Mouse (Mus musculus): Measurements from ENCODE around the gene Anks3. TPM values are rescaled to one million over a fixed set of nuclear protein-coding genes. Genes with fewer than 3 reads are reported as not detected.

The Anks3 gene
- polyA plus RNA-seq, 1 experiment from 2014 or later = 54.5 TPM

DNA sequence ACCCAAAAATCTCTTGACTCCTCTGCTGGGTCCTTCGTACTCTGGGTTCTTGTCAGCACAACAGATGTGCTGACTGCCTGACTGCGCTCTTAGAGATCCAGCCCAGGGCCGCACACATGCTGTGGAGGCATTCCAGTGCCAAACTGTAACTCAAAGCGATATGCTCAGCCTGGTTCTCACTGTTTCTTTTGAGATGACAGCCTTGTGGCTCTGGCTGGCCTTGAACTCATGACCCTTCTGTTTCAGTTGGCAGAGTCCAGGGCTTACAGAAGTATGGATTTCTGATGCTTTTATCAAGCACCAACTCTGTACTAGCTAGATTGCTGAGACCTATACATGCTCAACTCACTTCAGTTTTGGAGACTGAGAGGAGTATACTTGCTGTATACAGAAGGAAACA is 29.3 kb upstream of the Anks3 start:
- Histone ChIP-seq H3K9me3 (replicated peaks) (no peaks in the 10 kb centered on the region), H3K27ac (replicated peaks) (no peak overlapping the region), H3K27me3 (ENCODE audit: low read depth, poor library complexity, severe bottlenecking) (no peaks in the 10 kb centered on the region), H3K4me3 (no peak overlapping the region), H3K36me3 (no peaks in the 10 kb centered on the region), H3K4me1 (no peaks in the 10 kb centered on the region)
- WGBS = 80% methylated on average over 4 of the region's 4 CpGs
- DNase-seq (ENCODE audit: low spot score) = no peak

DNA sequence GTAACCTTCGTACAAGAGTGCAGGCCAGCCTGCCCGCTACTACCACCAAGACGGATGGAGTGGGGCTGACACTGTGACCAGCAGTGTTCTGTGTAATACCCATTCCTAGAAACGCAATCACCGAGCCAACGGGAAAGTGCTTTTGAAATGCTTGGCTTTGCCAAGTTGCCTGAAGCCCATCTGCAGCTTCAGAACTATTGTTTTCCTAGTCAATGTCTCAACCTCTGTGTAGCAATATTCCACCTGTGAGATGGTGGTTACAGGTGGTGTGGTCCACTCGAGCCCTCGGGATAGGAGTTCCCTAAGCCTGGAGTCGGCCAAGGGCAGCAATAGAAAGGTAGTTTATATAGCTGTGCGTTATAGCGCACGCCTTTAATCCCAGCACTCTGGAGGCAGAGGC is 20.7 kb upstream of the Anks3 start:
- Histone ChIP-seq H3K4me1 (no peaks in the 10 kb centered on the region), H3K4me3 (no peak overlapping the region), H3K27me3 (ENCODE audit: low read depth, poor library complexity, severe bottlenecking) (no peaks in the 10 kb centered on the region), H3K27ac (replicated peaks) (no peak overlapping the region), H3K9me3 (replicated peaks) (no peaks in the 10 kb centered on the region), H3K36me3 (no peaks in the 10 kb centered on the region)
- DNase-seq (ENCODE audit: low spot score) = no peak
- WGBS = 90% methylated on average over 12 of the region's 12 CpGs

DNA sequence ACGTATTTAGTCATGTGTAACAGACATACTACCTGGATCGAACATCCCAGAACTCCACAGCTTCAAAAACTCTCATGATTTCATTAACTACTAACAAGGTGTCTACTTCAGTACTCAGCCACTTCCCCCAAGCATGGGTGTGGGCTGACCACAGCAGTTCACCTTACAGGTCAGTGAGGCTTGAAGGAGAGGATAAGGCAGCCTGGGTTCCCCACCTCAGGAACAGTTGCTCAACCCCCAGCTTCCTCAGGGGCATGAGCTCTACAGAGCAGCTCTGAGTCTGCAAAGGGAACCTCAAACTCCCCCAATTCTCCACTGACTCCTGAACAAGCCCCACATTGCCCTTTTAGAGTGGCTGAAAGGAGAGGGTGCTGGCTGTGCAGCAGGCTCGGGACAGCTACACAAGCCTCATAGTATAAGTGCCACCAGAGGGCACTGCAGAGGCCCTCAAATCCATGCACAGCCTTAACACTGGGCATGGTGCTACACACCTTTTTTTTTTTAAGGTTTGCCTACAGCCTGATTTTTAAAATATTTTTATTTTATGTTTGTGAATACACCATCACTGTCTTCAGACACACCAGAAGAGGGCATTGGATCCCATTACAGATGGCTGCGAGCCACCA is 15.9 kb upstream of the Anks3 start:
- Histone ChIP-seq H3K9me3 (replicated peaks) (no peaks in the 10 kb centered on the region), H3K36me3 (no peaks in the 10 kb centered on the region), H3K4me3 (no peak overlapping the region), H3K4me1 (no peaks in the 10 kb centered on the region), H3K27ac (replicated peaks) (no peak overlapping the region), H3K27me3 (ENCODE audit: low read depth, poor library complexity, severe bottlenecking) (no peaks in the 10 kb centered on the region)
- no peak for DNase-seq (ENCODE audit: low spot score)
- 80% methylated on average over 4 of the region's 4 CpGs for WGBS

DNA sequence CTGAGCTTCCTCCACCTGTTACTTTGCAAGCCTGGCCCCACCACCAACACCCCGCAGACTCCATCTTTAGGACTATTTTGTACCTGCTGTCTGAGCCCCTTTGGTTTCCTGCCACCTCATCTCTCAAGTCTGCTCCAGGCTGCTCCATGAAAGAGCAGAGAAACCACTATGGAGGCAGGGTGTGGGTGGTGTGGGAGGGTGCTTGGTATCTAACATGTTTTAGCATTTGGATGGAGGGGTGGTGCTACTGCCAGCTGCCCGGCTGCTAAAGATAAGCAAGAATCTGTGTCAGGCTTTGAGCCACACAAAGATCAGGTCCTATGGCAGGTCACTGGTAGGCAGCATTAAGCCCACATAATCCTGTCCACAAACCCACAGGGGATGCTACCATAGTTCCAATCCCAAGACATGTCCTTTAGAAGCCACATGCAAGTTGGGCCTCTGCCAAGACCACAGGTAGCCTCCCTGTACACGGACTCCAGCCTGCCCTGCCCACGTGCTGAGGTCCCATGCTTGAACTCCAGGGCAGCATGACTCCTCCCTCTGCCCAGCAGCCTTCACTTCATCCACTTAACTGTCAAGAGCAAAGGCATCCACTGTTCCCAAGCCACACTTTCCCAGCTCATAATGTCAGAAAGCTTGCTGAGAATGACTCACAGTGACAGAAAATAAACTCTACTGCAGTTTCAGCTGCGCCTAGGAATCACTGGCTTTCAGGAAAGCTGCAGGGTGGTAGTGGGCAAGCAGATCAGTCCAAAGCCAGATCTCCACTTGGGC is 14.5 kb upstream of the Anks3 start:
- H3K27me3 ChIP-seq (ENCODE audit: low read depth, poor library complexity, severe bottlenecking) = no peaks in the 10 kb centered on the region
- H3K4me3 ChIP-seq = no peak overlapping the region
- no peak for DNase-seq (ENCODE audit: low spot score)
- no peaks in the 10 kb centered on the region for H3K9me3 ChIP-seq (replicated peaks)
- no peak overlapping the region for H3K27ac ChIP-seq (replicated peaks)
- no peaks in the 10 kb centered on the region for H3K4me1 ChIP-seq
- no peaks in the 10 kb centered on the region for H3K36me3 ChIP-seq
- 69% methylated on average over 5 of the region's 5 CpGs for WGBS

DNA sequence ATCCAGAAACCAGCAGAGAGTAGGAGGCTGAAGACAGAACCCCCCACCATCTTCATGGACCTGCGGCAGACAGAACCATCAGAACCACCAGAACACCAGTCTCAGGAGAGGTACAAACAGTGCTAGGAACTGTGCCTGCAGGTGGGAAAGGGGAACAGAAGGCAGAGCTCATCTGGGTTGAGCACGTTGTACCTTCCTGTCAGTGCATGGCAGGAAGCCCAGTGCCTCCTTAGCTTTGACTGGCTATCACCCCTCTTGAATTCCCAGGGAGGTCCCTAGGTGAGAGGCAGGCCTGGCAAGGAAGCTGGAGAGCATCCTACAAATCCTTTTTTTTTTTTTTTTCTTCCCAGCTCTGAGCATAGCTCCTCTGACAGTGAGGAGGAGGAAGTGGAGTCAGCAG is 12.2 kb upstream of the Anks3 start:
- Histone ChIP-seq H3K27ac (replicated peaks) (no peak overlapping the region), H3K36me3 (no peaks in the 10 kb centered on the region; the same call in 1 of the 2 replicates), H3K27me3 (ENCODE audit: low read depth, poor library complexity, severe bottlenecking) (no peaks in the 10 kb centered on the region), H3K4me1 (no peaks in the 10 kb centered on the region), H3K9me3 (replicated peaks) (no peaks in the 10 kb centered on the region), H3K4me3 (no peak overlapping the region)
- WGBS = 81% methylated on average over 2 of the region's 2 CpGs
- DNase-seq (ENCODE audit: low spot score) = no peak

DNA sequence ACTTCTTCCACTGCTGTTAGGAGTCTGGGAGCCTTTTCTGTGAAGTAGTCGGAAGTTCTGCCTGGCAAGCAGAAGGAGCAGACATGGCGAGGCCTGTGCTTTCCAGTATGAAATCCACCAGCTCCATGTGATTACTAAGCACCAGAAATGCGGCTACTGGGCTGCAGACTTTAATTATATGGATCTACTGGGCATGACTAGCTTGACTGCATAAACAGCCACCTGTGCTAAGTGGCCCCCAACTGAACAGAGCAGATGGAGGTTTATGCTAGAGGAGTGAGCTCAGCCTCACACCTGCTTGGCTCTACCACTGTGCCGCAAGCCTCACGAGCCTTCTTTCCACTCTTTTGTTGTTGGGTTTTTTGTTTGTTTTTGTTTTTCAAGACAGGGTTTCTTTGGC is 10.5 kb upstream of the Anks3 start:
- Histone ChIP-seq H3K27me3 (ENCODE audit: low read depth, poor library complexity, severe bottlenecking) (no peaks in the 10 kb centered on the region), H3K4me1 (no peaks in the 10 kb centered on the region), H3K9me3 (replicated peaks) (no peaks in the 10 kb centered on the region), H3K4me3 (no peak overlapping the region), H3K27ac (replicated peaks) (no peak overlapping the region), H3K36me3 (peaks cover under 1% of the 10 kb centered on the region; the same call in 1 of the 2 replicates)
- 84% methylated on average over 5 of the region's 5 CpGs for WGBS
- DNase-seq (ENCODE audit: low spot score) = no peak

DNA sequence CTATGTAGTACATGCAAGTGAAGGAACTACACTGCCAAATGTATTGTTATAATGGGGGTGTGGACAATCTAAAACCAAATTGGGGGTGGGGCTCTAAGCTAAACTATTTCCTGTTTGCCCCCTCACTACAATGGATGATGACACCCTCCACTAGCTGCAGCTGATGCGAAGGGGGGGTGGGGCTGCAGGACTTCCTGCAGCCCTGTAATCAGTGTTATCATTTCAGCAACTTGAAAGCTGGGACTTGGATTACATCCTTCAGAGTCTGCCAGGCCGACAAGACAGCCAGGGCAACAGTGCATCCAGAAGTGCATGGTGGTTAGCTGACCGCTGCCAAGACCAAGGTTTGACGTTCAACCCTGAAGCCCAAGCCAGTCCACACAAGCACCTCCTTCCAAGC is 7.6 kb upstream of the Anks3 start:
- Histone ChIP-seq H3K27me3 (ENCODE audit: low read depth, poor library complexity, severe bottlenecking) (no peaks in the 10 kb centered on the region), H3K9me3 (replicated peaks) (no peaks in the 10 kb centered on the region), H3K4me1 (no peaks in the 10 kb centered on the region), H3K36me3 (peaks cover 9% of the 10 kb centered on the region), H3K27ac (replicated peaks) (no peak overlapping the region), H3K4me3 (no peak overlapping the region)
- WGBS = 90% methylated on average over 4 of the region's 4 CpGs
- DNase-seq (ENCODE audit: low spot score) = no peak

DNA sequence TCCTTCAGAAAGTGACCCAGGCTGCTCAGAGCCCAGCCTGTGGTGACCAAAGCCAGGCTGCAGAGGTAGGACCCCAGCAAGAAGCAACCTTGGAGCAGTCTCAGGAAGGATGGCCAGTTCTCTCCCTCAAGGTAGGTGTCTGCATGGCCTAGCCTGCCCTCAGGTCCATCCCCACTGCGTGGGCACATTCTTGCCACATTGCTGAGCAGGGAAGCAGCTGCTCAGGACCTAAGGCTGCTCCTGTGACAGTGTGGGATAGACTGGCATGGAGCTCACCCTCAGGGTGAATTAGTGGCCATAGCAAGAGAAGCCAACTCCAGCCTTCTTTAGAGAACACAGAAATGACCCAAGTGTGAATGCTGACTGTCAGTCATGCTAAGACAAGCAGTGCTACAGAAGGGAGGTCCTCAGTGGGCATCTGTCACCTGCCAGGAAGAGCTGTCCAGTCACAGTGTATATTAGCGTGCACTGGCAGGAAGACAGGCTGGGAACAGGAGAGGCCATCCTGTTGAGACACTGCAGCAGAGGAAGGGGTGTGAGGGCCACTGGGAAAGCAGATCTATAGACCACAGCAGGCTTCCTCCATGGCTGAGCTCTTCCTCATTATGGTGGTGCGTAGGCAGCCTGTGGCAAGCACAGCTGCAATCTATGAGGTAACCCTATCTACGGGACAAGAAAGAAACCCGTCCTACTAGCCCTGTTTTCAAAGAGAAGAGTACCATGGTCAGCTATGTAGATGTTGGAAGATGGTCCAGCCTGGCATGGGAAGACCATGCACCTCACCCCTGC is 5.2 kb upstream of the Anks3 start:
- WGBS = 90% methylated on average over 5 of the region's 5 CpGs
- Histone ChIP-seq H3K9me3 (replicated peaks) (no peaks in the 10 kb centered on the region), H3K27ac (replicated peaks) (no peak overlapping the region), H3K27me3 (ENCODE audit: low read depth, poor library complexity, severe bottlenecking) (no peaks in the 10 kb centered on the region), H3K4me3 (no peak overlapping the region), H3K4me1 (peaks cover 10% of the 10 kb centered on the region), H3K36me3 (peaks cover 9% of the 10 kb centered on the region)
- no peak for DNase-seq (ENCODE audit: low spot score)

DNA sequence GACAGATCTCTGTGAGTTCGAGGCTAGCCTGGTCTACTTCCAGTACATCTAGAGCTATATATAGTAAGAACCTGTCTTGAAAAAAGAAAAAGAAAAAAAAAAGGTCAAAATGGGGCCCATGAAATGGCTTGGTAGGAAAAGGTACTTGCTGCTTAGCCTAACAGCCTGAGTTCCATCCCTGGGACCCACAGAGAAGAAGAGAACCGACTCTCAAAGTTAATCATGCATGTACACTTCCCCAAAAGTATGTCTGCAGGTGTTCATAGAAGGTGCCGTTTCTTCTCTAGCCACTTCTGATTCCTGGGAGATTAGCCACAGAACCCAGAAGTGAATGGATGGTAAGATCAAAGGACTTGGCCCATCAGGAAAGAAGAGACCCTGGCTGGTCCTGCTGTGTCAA is 4.4 kb upstream of the Anks3 start:
- no peak overlapping the region for H3K27ac ChIP-seq (replicated peaks)
- H3K9me3 ChIP-seq (replicated peaks) = no peaks in the 10 kb centered on the region
- H3K4me3 ChIP-seq = no peak overlapping the region
- H3K27me3 ChIP-seq (ENCODE audit: low read depth, poor library complexity, severe bottlenecking) = no peaks in the 10 kb centered on the region
- WGBS = 79% methylated on average over 3 of the region's 3 CpGs
- peaks cover 12% of the 10 kb centered on the region for H3K4me1 ChIP-seq
- H3K36me3 ChIP-seq = peaks cover 9% of the 10 kb centered on the region
- no peak for DNase-seq (ENCODE audit: low spot score)

DNA sequence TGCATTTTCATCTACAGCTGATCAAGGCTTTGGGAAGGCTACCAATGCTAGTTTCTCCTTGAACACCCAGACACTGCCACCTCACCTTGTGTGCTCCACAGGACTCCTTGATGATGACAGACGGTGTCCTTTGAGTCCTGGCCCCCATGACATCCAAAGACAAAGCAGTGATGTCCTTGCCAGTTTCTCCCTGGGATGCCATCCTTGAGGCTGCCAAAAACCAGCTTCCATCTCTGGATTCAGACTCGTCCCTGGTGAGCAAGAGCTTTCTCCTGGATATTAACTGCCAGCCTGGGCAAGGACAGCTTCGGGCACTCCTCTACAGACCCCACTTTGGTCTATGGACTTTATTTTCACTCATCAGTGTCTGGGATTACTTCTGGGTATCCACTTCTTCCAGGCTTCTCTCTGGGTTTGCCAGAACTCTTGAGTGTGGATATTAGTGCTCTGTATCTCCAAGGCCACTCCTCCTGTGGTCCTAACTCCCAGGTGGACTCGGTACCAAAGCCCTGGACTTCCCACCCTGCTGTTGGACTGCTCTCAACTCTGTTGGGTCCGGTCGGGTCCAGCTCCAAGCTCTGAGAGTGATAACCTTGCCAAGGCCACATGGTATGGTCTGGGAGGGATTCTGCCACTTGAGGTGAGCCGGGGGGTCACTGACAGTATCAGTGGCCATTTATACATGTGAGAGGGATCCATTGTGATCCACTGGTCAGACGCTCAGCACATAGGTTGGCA is 1.6 kb upstream of the Anks3 start:
- peak overlapping the region; percentile 98 for H3K4me3 ChIP-seq
- no peak for DNase-seq (ENCODE audit: low spot score)
- H3K27me3 ChIP-seq (ENCODE audit: low read depth, poor library complexity, severe bottlenecking) = no peaks in the 10 kb centered on the region
- H3K27ac ChIP-seq (replicated peaks) = no peak overlapping the region
- H3K4me1 ChIP-seq = peaks cover 24% of the 10 kb centered on the region
- no peaks in the 10 kb centered on the region for H3K9me3 ChIP-seq (replicated peaks)
- H3K36me3 ChIP-seq = peaks cover 10% of the 10 kb centered on the region; the same call in 1 of the 2 replicates
- WGBS = 91% methylated on average over 8 of the region's 8 CpGs

DNA sequence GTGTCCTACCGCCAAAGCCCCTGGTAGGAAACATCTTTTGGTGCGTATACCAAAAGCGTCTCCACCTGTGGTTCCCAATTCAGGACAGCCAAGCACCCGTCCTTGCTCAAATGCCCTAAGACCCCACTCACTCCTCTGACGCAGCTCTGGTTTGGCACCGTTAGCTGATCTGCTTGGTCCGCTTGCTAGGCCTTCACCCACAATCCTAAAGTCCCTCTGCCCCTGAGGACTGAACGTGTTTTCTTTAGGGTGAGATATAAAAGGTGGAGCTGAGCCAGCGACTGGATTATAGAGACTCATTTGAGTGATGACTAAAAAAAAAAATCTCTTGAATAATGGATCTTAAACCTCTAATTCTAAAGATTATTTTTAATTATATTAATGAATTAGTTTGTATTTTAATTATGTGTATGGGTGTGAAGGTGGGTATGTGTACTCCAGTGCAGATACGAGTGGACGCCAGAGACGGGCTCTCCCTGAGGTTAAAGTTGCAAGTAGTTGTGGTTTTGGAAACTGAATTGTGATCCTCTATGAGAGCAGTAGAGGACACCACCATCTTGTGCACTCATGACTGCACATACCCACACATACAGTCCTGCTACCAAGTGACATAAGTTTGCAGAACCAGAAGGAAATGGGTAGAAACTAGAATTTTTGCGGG is 856 bp upstream of the Anks3 start:
- Histone ChIP-seq H3K27me3 (ENCODE audit: low read depth, poor library complexity, severe bottlenecking) (no peaks in the 10 kb centered on the region), H3K4me3 (peak overlapping the region; percentile 98), H3K27ac (replicated peaks) (peak overlapping the region; percentile 90), H3K36me3 (peaks cover 17% of the 10 kb centered on the region), H3K9me3 (replicated peaks) (no peaks in the 10 kb centered on the region), H3K4me1 (peaks cover 24% of the 10 kb centered on the region)
- no peak for DNase-seq (ENCODE audit: low spot score)
- 23% methylated on average over 13 of the region's 13 CpGs for WGBS

DNA sequence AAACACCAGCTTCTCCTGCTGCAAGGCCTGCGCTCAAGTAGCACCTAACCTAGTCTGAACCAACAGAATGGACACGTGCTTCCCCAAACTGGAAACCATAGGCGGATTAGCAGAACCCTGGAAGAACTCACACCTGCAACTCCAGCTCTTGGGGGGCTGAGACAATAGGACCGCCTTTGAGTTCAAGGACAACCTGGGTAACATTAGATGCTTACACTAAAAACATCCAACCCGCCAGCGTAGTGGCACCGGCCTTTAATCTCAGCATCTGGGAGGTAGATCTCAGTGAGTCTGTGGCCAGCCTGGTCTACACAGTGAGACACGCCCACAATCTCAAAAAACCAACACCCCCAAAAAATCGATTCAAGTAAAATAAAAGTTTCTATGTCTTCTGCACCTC is 659 bp downstream of the Anks3 start:
- H3K9me3 ChIP-seq (replicated peaks) = no peaks in the 10 kb centered on the region
- DNase-seq (ENCODE audit: low spot score) = no peak
- peaks cover 22% of the 10 kb centered on the region for H3K36me3 ChIP-seq
- 37% methylated on average over 9 of the region's 9 CpGs for WGBS
- H3K4me1 ChIP-seq = peaks cover 24% of the 10 kb centered on the region
- H3K27me3 ChIP-seq (ENCODE audit: low read depth, poor library complexity, severe bottlenecking) = no peaks in the 10 kb centered on the region
- H3K27ac ChIP-seq (replicated peaks) = peak overlapping the region; percentile 90; the same call in 1 of the 2 replicates
- peak overlapping the region; percentile 98 for H3K4me3 ChIP-seq

Measured in midbrain, embryonic 10.5 days (tissue).